ENCODE assay signal across 10 mouse cellular contexts in genomic region chr12:31184217-31184975, GRCm38 (mm10). TPM values are rescaled to one million over a fixed set of nuclear protein-coding genes. Genes with fewer than 3 reads are reported as not detected.
A peak's percentile ranks its signal among the peaks of the same experiment; 100 is the strongest.
DNase-seq lines count a peak whose midpoint lies in the region; ATAC-seq and TF ChIP-seq lines count a peak whose summit lies in the region.
"Had no signal": no experiment of that assay in that cellular context is flagged by ENCODE, and none has a peak within 500 bp of the region (broad histone marks: within the 10 kb centered on the region; RNA-seq: fewer than 3 reads in every experiment).

No protein-coding gene starts in this region.

- H3K4me3 ChIP-seq in hindbrain, embryonic 15.5 days = no peak overlapping the region
- no peak overlapping the region for H3K4me3 ChIP-seq in hindbrain, embryonic 13.5 days
- H3K4me3 ChIP-seq in embryonic fibroblast, embryonic 13.5 days (ENCODE audit: insufficient read depth, low read length) = no peak overlapping the region
- H3K4me3 ChIP-seq: megakaryocyte, embryonic 14.5 days had no signal

- no peaks in the 10 kb centered on the region for H3K36me3 ChIP-seq in hindbrain, embryonic 15.5 days
- H3K36me3 ChIP-seq in hindbrain, embryonic 13.5 days = no peaks in the 10 kb centered on the region

- no peak overlapping the region for H3K9ac ChIP-seq in hindbrain, embryonic 15.5 days
- no peak overlapping the region for H3K9ac ChIP-seq in hindbrain, embryonic 13.5 days

- no peaks in the 10 kb centered on the region for H3K9me3 ChIP-seq in hindbrain, embryonic 15.5 days
- no peaks in the 10 kb centered on the region for H3K9me3 ChIP-seq in hindbrain, embryonic 13.5 days
- H3K9me3 ChIP-seq: megakaryocyte, embryonic 14.5 days had no signal

- no peak for TF ChIP-seq CTCF in embryonic fibroblast, embryonic 13.5 days (IDR thresholded peaks at IDR 0.05; ENCODE audit: borderline replicate concordance, insufficient read depth, low read length)

- H3K27me3 ChIP-seq in hindbrain, embryonic 15.5 days = no peaks in the 10 kb centered on the region
- H3K27me3 ChIP-seq in hindbrain, embryonic 13.5 days = no peaks in the 10 kb centered on the region
- H3K27me3 ChIP-seq: megakaryocyte, embryonic 14.5 days had no signal

- no peak for ATAC-seq in hindbrain, embryonic 15.5 days (ENCODE audit: low FRiP score, low read depth)
- ATAC-seq in hindbrain, embryonic 13.5 days (ENCODE audit: low FRiP score) = no peak
- ATAC-seq in monocyte, adult 5-6 weeks (replicated peaks; ENCODE audit: insufficient number of reproducible peaks, low FRiP score, low TSS enrichment, poor library complexity, severe bottlenecking) = no peak
- ATAC-seq in CD4-positive, CD25-positive, alpha-beta regulatory T cell, adult 4 months = no peak

- 0 out of 2 replicates have a peak overlapping the region, but pooled peaks have one; percentile 25 for H3K27ac ChIP-seq in hindbrain, embryonic 15.5 days (replicated peaks)
- no peak overlapping the region; the same call in 1 of the 2 replicates for H3K27ac ChIP-seq in hindbrain, embryonic 13.5 days
- H3K27ac ChIP-seq in embryonic fibroblast, embryonic 13.5 days (ENCODE audit: insufficient read depth, low read length) = peak overlapping the region; percentile 96

- no peak for TF ChIP-seq POLR2A in embryonic fibroblast, embryonic 13.5 days (IDR thresholded peaks at IDR 0.05; ENCODE audit: low read depth, low read length)

- DNase-seq in heart, postnatal 4 days = peak; percentile 65
- peak; percentile 72 for DNase-seq in lung, postnatal 25 days (ENCODE audit: low spot score)
- no peak for DNase-seq in cerebellum, adult 8-10 months

- 58% methylated on average over 11 of the region's 11 CpGs for WGBS in hindbrain, embryonic 15.5 days
- WGBS in hindbrain, embryonic 13.5 days = 66% methylated on average over 11 of the region's 11 CpGs

- peaks cover 6% of the 10 kb centered on the region; the same call in 1 of the 2 replicates for H3K4me1 ChIP-seq in hindbrain, embryonic 15.5 days (replicated peaks)
- peaks cover 11% of the 10 kb centered on the region for H3K4me1 ChIP-seq in hindbrain, embryonic 13.5 days (replicated peaks)
- peaks cover 8% of the 10 kb centered on the region for H3K4me1 ChIP-seq in embryonic fibroblast, embryonic 13.5 days (ENCODE audit: control insufficient read depth, insufficient read depth, low read length)
- H3K4me1 ChIP-seq: megakaryocyte, embryonic 14.5 days had no signal

- H3K4me2 ChIP-seq in hindbrain, embryonic 15.5 days = no peak overlapping the region
- H3K4me2 ChIP-seq in hindbrain, embryonic 13.5 days = no peak overlapping the region

RNA-seq across cellular contexts. Expression of gene Gm6993, which starts 56.2 kb away (rescaled TPM):
- not detected in 2 replicates for polyA plus RNA-seq in hindbrain, embryonic 15.5 days (2015; fragmentation: Nextera tagmentation; extraction: Ambion mirVana)
- polyA plus RNA-seq in hindbrain, embryonic 13.5 days (2015; fragmentation: Nextera tagmentation; extraction: Ambion mirVana) = not detected in 2 replicates
- polyA plus RNA-seq in embryonic fibroblast, embryonic 13.5 days (2011; ENCODE audit: insufficient read length, low read depth, missing spikeins) = not detected in 2 replicates
- total RNA-seq in heart, postnatal 4 days (2021) = not detected
- total RNA-seq in monocyte, adult 5-6 weeks (2017) = not detected in 3 replicates
- not detected for polyA plus RNA-seq in CD4-positive, CD25-positive, alpha-beta regulatory T cell, adult 4 months (2017; shearing (Covaris generic))
- total RNA-seq: common myeloid progenitor, adult 5-6 weeks had no signal
